Mouse (Mus musculus) MEL (cell line): ENCODE results near the gene Tspan32.

Source experiments
- BHLHE40 ChIP-seq: IDR thresholded peaks from 2 replicates; pipeline ENCODE4 v1.6.1; 2012; ENCODE audit warnings: low read depth, mild to moderate bottlenecking, inconsistent platforms, low read length, improper control_type of control experiment, borderline replicate concordance
- MYC ChIP-seq: IDR thresholded peaks from 2 replicates; pipeline ENCODE4 v1.6.1; 2011; ENCODE audit warnings: low read depth, mild to moderate bottlenecking, low read length, improper control_type of control experiment, moderate library complexity

- TF ChIP-seq BHLHE40 = no peak
- no peak for TF ChIP-seq MYC
Measured at GRCm38 (mm10) chr7:143036787-143037186, 31.9 kb downstream of the Tspan32 start.
